ENCODE assay signal across 8 mouse cellular contexts in genomic region chr6:21214673-21215490, GRCm38 (mm10). TPM values are rescaled to one million over a fixed set of nuclear protein-coding genes. Genes with fewer than 3 reads are reported as not detected.
A peak's percentile ranks its signal among the peaks of the same experiment; 100 is the strongest.
DNase-seq lines count a peak whose midpoint lies in the region; ATAC-seq lines count a peak whose summit lies in the region.

No protein-coding gene starts in this region.

- WGBS in forebrain, embryonic 12.5 days = under 1% methylated on average over 52 of the region's 83 CpGs
- under 1% methylated on average over 71 of the region's 83 CpGs for WGBS in midbrain, embryonic 11.5 days
- under 1% methylated on average over 73 of the region's 83 CpGs for WGBS in stomach, embryonic 15.5 days

- peak overlapping the region; percentile 83 for H3K4me2 ChIP-seq in forebrain, embryonic 12.5 days
- peak overlapping the region; percentile 88 for H3K4me2 ChIP-seq in midbrain, embryonic 11.5 days
- peak overlapping the region; percentile 98 for H3K4me2 ChIP-seq in stomach, embryonic 15.5 days

- H3K27me3 ChIP-seq in forebrain, embryonic 12.5 days = no peaks in the 10 kb centered on the region
- peaks cover 4% of the 10 kb centered on the region for H3K27me3 ChIP-seq in midbrain, embryonic 11.5 days (ENCODE audit: control insufficient read depth, insufficient read depth, low read length)
- peaks cover 13% of the 10 kb centered on the region for H3K27me3 ChIP-seq in stomach, embryonic 15.5 days (replicated peaks)

- no peaks in the 10 kb centered on the region for H3K4me1 ChIP-seq in forebrain, embryonic 12.5 days
- H3K4me1 ChIP-seq in midbrain, embryonic 11.5 days (ENCODE audit: control insufficient read depth, insufficient read depth, low read length) = 0 out of 2 replicates have a peak, but pooled peaks cover 2% of the 10 kb centered on the region
- no peaks in the 10 kb centered on the region for H3K4me1 ChIP-seq in stomach, embryonic 15.5 days

- peak overlapping the region; percentile 59; the same call in 1 of the 2 replicates for H3K27ac ChIP-seq in forebrain, embryonic 12.5 days
- no peak overlapping the region for H3K27ac ChIP-seq in midbrain, embryonic 11.5 days (ENCODE audit: low read depth, low read length)
- no peak overlapping the region for H3K27ac ChIP-seq in stomach, embryonic 15.5 days

- peak; percentile 73 for DNase-seq in R1 (ENCODE audit: low read depth, low spot score)
- peak; percentile 51 for DNase-seq in heart, postnatal 4 days
- DNase-seq in layer of hippocampus, postnatal 14 days (ENCODE audit: low spot score in 2 of 2) = peak; percentile 66 to 74
- peak; percentile 93 for DNase-seq in midbrain, embryonic 11.5 days (ENCODE audit: low spot score, missing footprints)
- DNase-seq in spleen, postnatal 4 days (ENCODE audit: low spot score in 2 of 2) = no peak

- peak; percentile 62 for ATAC-seq in cerebellum, adult (ENCODE audit: insufficient number of reproducible peaks, low FRiP score, low TSS enrichment)
- peak; percentile 72 for ATAC-seq in forebrain, embryonic 12.5 days (ENCODE audit: low FRiP score)
- ATAC-seq in midbrain, embryonic 11.5 days (ENCODE audit: low FRiP score) = peak; percentile 82
- peak; percentile 63; the same call in 1 of the 2 replicates for ATAC-seq in stomach, embryonic 15.5 days (ENCODE audit: insufficient read depth, low FRiP score, low read depth)

- no peaks in the 10 kb centered on the region for H3K9me3 ChIP-seq in forebrain, embryonic 12.5 days
- H3K9me3 ChIP-seq in midbrain, embryonic 11.5 days (ENCODE audit: control insufficient read depth, low read length) = no peaks in the 10 kb centered on the region
- no peaks in the 10 kb centered on the region for H3K9me3 ChIP-seq in stomach, embryonic 15.5 days

- H3K9ac ChIP-seq in forebrain, embryonic 12.5 days = peak overlapping the region; percentile 89
- H3K9ac ChIP-seq in midbrain, embryonic 11.5 days (ENCODE audit: low read length) = peak overlapping the region; percentile 76
- H3K9ac ChIP-seq in stomach, embryonic 15.5 days = peak overlapping the region; percentile 25; the same call in 1 of the 2 replicates

- peak overlapping the region; percentile 74 for H3K4me3 ChIP-seq in forebrain, embryonic 12.5 days (replicated peaks)
- H3K4me3 ChIP-seq in midbrain, embryonic 11.5 days (ENCODE audit: low read depth, low read length) = peak overlapping the region; percentile 71
- peak overlapping the region; percentile 65 for H3K4me3 ChIP-seq in stomach, embryonic 15.5 days (replicated peaks)

- no peaks in the 10 kb centered on the region for H3K36me3 ChIP-seq in forebrain, embryonic 12.5 days (replicated peaks)
- no peaks in the 10 kb centered on the region for H3K36me3 ChIP-seq in midbrain, embryonic 11.5 days (ENCODE audit: control insufficient read depth, insufficient read depth, low read length)
- H3K36me3 ChIP-seq in stomach, embryonic 15.5 days = no peaks in the 10 kb centered on the region

RNA-seq across cellular contexts. Expression of gene Kcnd2, which starts 0.4 kb away (rescaled TPM):
- polyA plus RNA-seq in forebrain, embryonic 12.5 days (2016; fragmentation: Nextera tagmentation; extraction: Ambion mirVana) = 4.2 and 4.3 TPM in 2 replicates
- 1 to 10 TPM; 3.4 to 3.7 TPM for total RNA-seq in heart, postnatal 4 days (2021)
- total RNA-seq in layer of hippocampus, postnatal 14 days (2021) = 100 to 1,000 TPM in 1 of 2 experiments, 10 to 100 TPM in 1; 95.3 to 101 TPM
- polyA plus RNA-seq in midbrain, embryonic 11.5 days (2014; fragmentation: Nextera tagmentation; extraction: Ambion mirVana) = 1.2 and 2.0 TPM in 2 replicates
- polyA plus RNA-seq in stomach, embryonic 15.5 days (2015; fragmentation: Nextera tagmentation; extraction: Ambion mirVana) = 1.0 and 1.4 TPM in 2 replicates

Comparison
In these comparisons a context has a peak if more than half of its experiments do, and no peak if none do; other contexts are left out.
1. DNase-seq: peak in R1 (single experiment), heart, postnatal 4 days (single experiment), layer of hippocampus, postnatal 14 days (2 of 2) and midbrain, embryonic 11.5 days (single experiment); none in spleen, postnatal 4 days (0 of 2).
2. H3K9ac ChIP-seq: peak in every context shown above with its lines; median percentile 89 in forebrain, embryonic 12.5 days; 76 in midbrain, embryonic 11.5 days; 25 in stomach, embryonic 15.5 days.
3. Peak in every context shown above with its lines, with median percentiles within 50 percentile points of each other: ATAC-seq, H3K4me2 ChIP-seq and H3K4me3 ChIP-seq.